Mouse (Mus musculus): Measurements from ENCODE around the gene Enox1.
A peak's percentile ranks its signal among the peaks of the same experiment; 100 is the strongest.

The Enox1 gene

GRCm38 (mm10) chr14:77617250-77617649, 460.7 kb downstream of the Enox1 start:
- no peak for DNase-seq (ENCODE audit: low read depth, low spot score)

- no peak for DNase-seq (ENCODE audit: low read depth, low spot score)
Observed at GRCm38 (mm10) chr14:77618131-77618805, 461.7 kb downstream of the Enox1 start.

- no peak for DNase-seq (ENCODE audit: low read depth, low spot score)
Observed at GRCm38 (mm10) chr14:77621473-77622264, 465.1 kb downstream of the Enox1 start.

GRCm38 (mm10) chr14:77626557-77627507, 470.3 kb downstream of the Enox1 start:
- DNase-seq (ENCODE audit: low read depth, low spot score) = peak; percentile 27

GRCm38 (mm10) chr14:77632466-77633171, 476.1 kb downstream of the Enox1 start:
- DNase-seq (ENCODE audit: low read depth, low spot score) = no peak

GRCm38 (mm10) chr14:77633172-77633542, 476.6 kb downstream of the Enox1 start:
- DNase-seq (ENCODE audit: low read depth, low spot score) = no peak

- DNase-seq (ENCODE audit: low read depth, low spot score) = peak; percentile 63
Observed at GRCm38 (mm10) chr14:77636931-77637330, 480.4 kb downstream of the Enox1 start.

GRCm38 (mm10) chr14:77638148-77638547, 481.6 kb downstream of the Enox1 start:
- no peak for DNase-seq (ENCODE audit: low read depth, low spot score)

GRCm38 (mm10) chr14:77638616-77639015, 482.1 kb downstream of the Enox1 start:
- no peak for DNase-seq (ENCODE audit: low read depth, low spot score)

GRCm38 (mm10) chr14:77639586-77639985, 483.0 kb downstream of the Enox1 start:
- no peak for DNase-seq (ENCODE audit: low read depth, low spot score)

GRCm38 (mm10) chr14:77642314-77642713, 485.8 kb downstream of the Enox1 start:
- DNase-seq (ENCODE audit: low read depth, low spot score) = no peak

GRCm38 (mm10) chr14:77646196-77646595, 489.6 kb downstream of the Enox1 start:
- no peak for DNase-seq (ENCODE audit: low read depth, low spot score)

- DNase-seq (ENCODE audit: low read depth, low spot score) = no peak
Observed at GRCm38 (mm10) chr14:77647017-77647416, 490.5 kb downstream of the Enox1 start.

GRCm38 (mm10) chr14:77648305-77648704, 491.7 kb downstream of the Enox1 start:
- no peak for DNase-seq (ENCODE audit: low read depth, low spot score)

GRCm38 (mm10) chr14:77658739-77659138, 502.2 kb downstream of the Enox1 start:
- no peak for DNase-seq (ENCODE audit: low read depth, low spot score)

GRCm38 (mm10) chr14:77662273-77662672, 505.7 kb downstream of the Enox1 start:
- no peak for DNase-seq (ENCODE audit: low read depth, low spot score)

GRCm38 (mm10) chr14:77662994-77663393, 506.4 kb downstream of the Enox1 start:
- no peak for DNase-seq (ENCODE audit: low read depth, low spot score)

- no peak for DNase-seq (ENCODE audit: low read depth, low spot score)
Observed at GRCm38 (mm10) chr14:77668096-77668495, 511.5 kb downstream of the Enox1 start.

GRCm38 (mm10) chr14:77669494-77669893, 512.9 kb downstream of the Enox1 start:
- DNase-seq (ENCODE audit: low read depth, low spot score) = no peak

GRCm38 (mm10) chr14:77670945-77671344, 514.4 kb downstream of the Enox1 start:
- no peak for DNase-seq (ENCODE audit: low read depth, low spot score)

- DNase-seq (ENCODE audit: low read depth, low spot score) = no peak
Observed at GRCm38 (mm10) chr14:77671961-77672360, 515.4 kb downstream of the Enox1 start.

All from mesoderm, embryonic 11.5 days (tissue).